Mouse (Mus musculus) liver, embryonic 14.5 days (tissue): ENCODE results near the gene Reep6. TPM values are rescaled to one million over a fixed set of nuclear protein-coding genes. Genes with fewer than 3 reads are reported as not detected.

Source experiments
- ATAC-seq: fragments of 200-750 bp; cut with Nextera tagmentation; 2 replicates; pipeline ENCODE4 v1.8.0; 2017; ENCODE audit warnings: moderate number of reproducible peaks, mild to moderate bottlenecking, moderate library complexity; ENCODE audit not compliant: insufficient read depth
- DNase-seq, 3 experiments: peaks; one replicate each; pipeline ENCODE4 v3.0.0-alpha.2; 2012 to 2013; ENCODE audit warnings: low read depth in 3 of 3, low spot score in 3 of 3
- H3K27ac ChIP-seq: fragments of 300-500 bp; sonication (generic); 2 replicates; pipeline ENCODE4 v1.5.1; 2014; ENCODE audit warnings: moderate library complexity, mild to moderate bottlenecking, control low read depth, inconsistent platforms
- H3K27me3 ChIP-seq: fragments of 300-500 bp; sonication (generic); 2 replicates; pipeline ENCODE4 v1.6.1; 2014; ENCODE audit warnings: mild to moderate bottlenecking, low read length, moderate library complexity; ENCODE audit not compliant: control insufficient read depth, insufficient read depth
- H3K36me3 ChIP-seq: fragments of 300-500 bp; sonication (generic); replicated peaks from 2 replicates; pipeline ENCODE4 v1.6.1; 2014; ENCODE audit warnings: low read depth; ENCODE audit not compliant: control insufficient read depth, insufficient read depth
- H3K4me1 ChIP-seq, 2 experiments: fragments of 200-500 bp in 1 of 2; fragments of 300-500 bp in 1 of 2; sonication (generic) in 1 of 2; replicated peaks; 2 replicates each; pipeline ENCODE4 v1.6.1; 2012 to 2014; ENCODE audit warnings: antibody characterized with exemption in 1 of 2, inconsistent platforms in 1 of 2, low read length in 1 of 2; ENCODE audit not compliant: control insufficient read depth in 2 of 2, insufficient read depth in 2 of 2
- H3K4me2 ChIP-seq: fragments of 300-500 bp; sonication (generic); 2 replicates; pipeline ENCODE4 v1.6.1; 2014; ENCODE audit warnings: low read depth, mild to moderate bottlenecking, control low read depth, moderate library complexity
- H3K4me3 ChIP-seq, 2 experiments: fragments of 200-500 bp in 1 of 2; fragments of 300-500 bp in 1 of 2; sonication (generic) in 1 of 2; 2 replicates each; pipeline ENCODE4 v1.5.1; 2012 to 2014; ENCODE audit warnings: low read depth in 2 of 2, low read length in 2 of 2, mild to moderate bottlenecking in 2 of 2, control low read depth in 1 of 2, inconsistent platforms in 1 of 2, moderate library complexity in 1 of 2; ENCODE audit not compliant: insufficient read depth in 1 of 2
- H3K9ac ChIP-seq: fragments of 300-500 bp; sonication (generic); replicated peaks from 2 replicates; pipeline ENCODE4 v1.6.1; 2014; ENCODE audit warnings: mild to moderate bottlenecking, control low read depth, moderate library complexity
- H3K9me3 ChIP-seq: fragments of 300-500 bp; sonication (generic); 2 replicates; pipeline ENCODE4 v1.6.1; 2016; ENCODE audit warnings: low read length, mixed read lengths; ENCODE audit not compliant: control insufficient read depth
- CTCF ChIP-seq: IDR thresholded peaks from 2 replicates; pipeline ENCODE4 v1.5.1; 2016; ENCODE audit warnings: antibody characterized with exemption, low read depth, control low read depth
- EP300 ChIP-seq: IDR thresholded peaks from 2 replicates; pipeline ENCODE4 v1.6.1; 2016; ENCODE audit warnings: antibody characterized with exemption, low read depth
- WGBS: fragments of 180-500 bp; shearing (Covaris S2); extraction: QIAGEN DNeasy Blood & Tissue Kit; methylation state at CpG from one replicate; pipeline ENCODE4 v1.1.7; 2014; ENCODE audit not compliant: insufficient replicate concordance; 5-methylcytosine and 5-hydroxymethylcytosine counted together
- polyA plus RNA-seq, 2 experiments: library from polyadenylated mRNA; depleted of rRNA in 1 of 2; stranded (reverse) in 1 of 2; unstranded in 1 of 2; fragments of >200 nt; fragmentation: Nextera tagmentation in 1 of 2; extraction: Ambion mirVana in 1 of 2; gene quantifications; 2 replicates each; pipeline versions ENCODE4 v1.2.1 to v1.2.3; 2012 to 2014

Gene Reep6
- polyA plus RNA-seq, 2 experiments: 23.6 to 55.3 TPM

DNA sequence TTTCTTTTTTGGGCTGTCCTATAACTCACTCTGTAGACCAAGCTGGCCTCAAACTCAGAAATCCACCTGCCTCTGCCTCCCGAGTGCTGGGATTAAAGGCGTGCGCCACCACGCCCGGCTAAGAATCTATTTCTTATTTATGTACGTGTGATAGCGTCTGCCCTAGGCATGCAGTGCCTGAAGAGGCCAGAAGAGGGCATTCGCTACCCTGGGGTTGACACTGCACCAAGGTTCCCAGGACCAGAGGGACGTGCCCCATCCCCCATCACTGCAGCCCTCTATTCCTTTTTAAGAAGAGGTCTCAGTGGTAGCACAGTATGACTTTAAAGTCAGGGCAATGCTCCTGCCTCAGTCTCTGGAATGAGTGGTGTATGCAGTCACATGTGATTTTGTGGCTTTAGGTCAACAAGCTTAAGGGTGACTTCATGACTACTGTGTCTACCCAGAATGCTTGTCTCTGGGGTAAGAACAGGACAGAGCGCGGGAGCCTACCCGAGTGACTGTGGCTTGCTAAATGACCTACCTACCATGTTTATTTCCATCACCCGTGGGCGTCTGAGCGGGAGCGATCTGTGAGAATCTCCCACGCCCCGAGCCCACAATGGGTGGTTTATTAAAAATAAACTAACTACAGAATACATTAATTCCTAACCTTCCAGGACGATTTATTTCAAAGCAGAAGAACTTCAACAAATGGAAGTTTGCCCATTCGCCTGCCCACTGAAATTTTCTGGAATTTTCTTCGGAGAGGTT is 40.4 kb downstream of the Reep6 start:
- 66% methylated on average over 21 of the region's 21 CpGs for WGBS
- H3K27me3 ChIP-seq: no peaks in the 10 kb centered on the region; the same call in 1 of the 2 replicates
- 0 out of 4 replicates have a peak, but pooled peaks cover 0 to 2% of the 10 kb centered on the region in 2 experiments for H3K4me1 ChIP-seq
- no peak for TF ChIP-seq EP300
- TF ChIP-seq CTCF: peak; percentile 73
- no peak overlapping the region for H3K4me3 ChIP-seq
- H3K9ac ChIP-seq: no peak overlapping the region
- no peak overlapping the region for H3K4me2 ChIP-seq
- no peaks in the 10 kb centered on the region for H3K9me3 ChIP-seq
- ATAC-seq (no peak; the same call in 1 of the 2 replicates), DNase-seq (no peak)
- H3K27ac ChIP-seq: no peak overlapping the region
- no peaks in the 10 kb centered on the region for H3K36me3 ChIP-seq

DNA sequence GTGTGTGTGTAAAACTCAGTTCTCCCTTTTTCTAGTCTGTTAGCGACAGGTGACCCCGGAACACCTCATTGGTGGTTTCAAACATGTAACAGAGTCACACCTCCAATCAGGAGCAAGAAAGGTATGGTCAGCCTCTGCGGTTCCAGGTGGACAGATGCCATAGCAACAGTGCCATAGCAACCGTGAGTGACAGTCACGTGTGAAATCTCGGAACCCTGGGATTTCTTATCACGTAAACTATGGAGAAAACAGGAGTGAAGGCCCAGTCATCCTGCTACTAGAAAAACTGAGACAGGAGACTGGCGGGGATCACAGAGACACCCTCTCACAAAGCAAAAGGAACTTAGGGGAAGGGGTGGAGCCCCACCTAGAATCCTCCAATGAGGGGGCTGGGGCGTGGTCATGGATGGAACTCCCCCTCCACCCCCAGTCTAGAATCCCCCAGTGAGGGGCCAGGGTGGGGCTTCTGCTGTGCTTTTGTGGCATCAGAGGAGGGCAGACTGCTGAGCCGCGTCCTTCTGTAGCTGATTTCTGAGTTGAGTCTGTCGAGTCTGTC is 41.7 kb downstream of the Reep6 start:
- TF ChIP-seq EP300 (no peak), CTCF (no peak)
- Histone ChIP-seq H3K9me3 (no peaks in the 10 kb centered on the region), H3K4me2 (no peak overlapping the region), H3K36me3 (no peaks in the 10 kb centered on the region), H3K27me3 (no peaks in the 10 kb centered on the region; the same call in 1 of the 2 replicates), H3K27ac (no peak overlapping the region), H3K4me1 (0 out of 4 replicates have a peak, but pooled peaks cover 0 to 2% of the 10 kb centered on the region in 2 experiments), H3K4me3 (no peak overlapping the region), H3K9ac (no peak overlapping the region)
- WGBS: 6% methylated on average over 12 of the region's 12 CpGs
- no peak for DNase-seq
- no peak for ATAC-seq

DNA sequence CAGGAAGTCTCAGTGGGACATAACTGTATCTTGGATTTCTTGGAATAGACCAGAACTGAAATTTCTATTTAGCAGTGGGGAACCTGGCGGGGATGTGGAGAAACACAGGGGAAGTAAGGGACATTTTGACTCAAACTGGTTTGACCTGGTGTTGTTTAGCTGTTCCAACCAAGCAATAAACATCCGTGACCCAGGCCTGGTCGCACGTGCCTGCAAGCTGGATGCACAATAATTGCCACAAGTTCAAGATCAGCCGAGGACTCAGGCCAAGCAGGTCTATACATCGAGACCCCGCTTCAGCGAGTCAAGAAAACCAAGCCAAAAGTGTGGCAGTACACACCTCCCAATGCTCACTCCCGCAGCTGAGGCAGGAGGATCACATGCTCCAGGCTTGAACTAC is 42.2 kb downstream of the Reep6 start:
- H3K9me3 ChIP-seq: no peaks in the 10 kb centered on the region
- H3K27ac ChIP-seq: no peak overlapping the region
- TF ChIP-seq EP300 (no peak), CTCF (no peak)
- ATAC-seq (no peak), DNase-seq (no peak)
- H3K4me1 ChIP-seq: 0 out of 4 replicates have a peak, but pooled peaks cover 0 to 2% of the 10 kb centered on the region in 2 experiments
- H3K27me3 ChIP-seq: no peaks in the 10 kb centered on the region; the same call in 1 of the 2 replicates
- 50% methylated on average over 9 of the region's 9 CpGs for WGBS
- no peak overlapping the region for H3K4me2 ChIP-seq
- H3K9ac ChIP-seq: no peak overlapping the region
- no peak overlapping the region for H3K4me3 ChIP-seq
- H3K36me3 ChIP-seq: no peaks in the 10 kb centered on the region

DNA sequence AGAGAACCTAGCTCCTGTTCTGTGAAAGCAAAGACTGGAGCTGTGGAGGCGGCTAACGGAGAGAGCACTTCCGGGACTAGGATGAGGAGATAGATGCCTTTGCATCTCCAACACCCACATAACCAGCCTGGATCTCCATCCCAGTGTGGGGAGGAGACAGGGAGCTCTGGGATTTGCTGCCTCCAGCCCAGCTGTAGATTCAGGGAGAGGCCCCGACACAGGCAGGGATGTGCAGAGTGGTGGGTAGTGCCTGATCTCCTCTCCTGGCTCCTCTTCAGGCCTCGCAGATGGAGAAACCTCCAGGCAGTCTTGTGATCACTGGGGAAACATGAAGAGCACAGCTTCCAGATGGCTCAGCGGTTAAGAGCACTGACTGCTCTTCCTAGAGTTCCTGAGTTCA is 43.0 kb downstream of the Reep6 start:
- Histone ChIP-seq H3K27me3 (no peaks in the 10 kb centered on the region; the same call in 1 of the 2 replicates), H3K36me3 (no peaks in the 10 kb centered on the region), H3K9me3 (no peaks in the 10 kb centered on the region), H3K9ac (no peak overlapping the region), H3K4me3 (no peak overlapping the region), H3K27ac (no peak overlapping the region), H3K4me2 (no peak overlapping the region), H3K4me1 (0 out of 4 replicates have a peak, but pooled peaks cover 0 to 2% of the 10 kb centered on the region in 2 experiments)
- 77% methylated on average over 6 of the region's 6 CpGs for WGBS
- DNase-seq (no peak), ATAC-seq (no peak)
- TF ChIP-seq EP300 (no peak), CTCF (no peak)

DNA sequence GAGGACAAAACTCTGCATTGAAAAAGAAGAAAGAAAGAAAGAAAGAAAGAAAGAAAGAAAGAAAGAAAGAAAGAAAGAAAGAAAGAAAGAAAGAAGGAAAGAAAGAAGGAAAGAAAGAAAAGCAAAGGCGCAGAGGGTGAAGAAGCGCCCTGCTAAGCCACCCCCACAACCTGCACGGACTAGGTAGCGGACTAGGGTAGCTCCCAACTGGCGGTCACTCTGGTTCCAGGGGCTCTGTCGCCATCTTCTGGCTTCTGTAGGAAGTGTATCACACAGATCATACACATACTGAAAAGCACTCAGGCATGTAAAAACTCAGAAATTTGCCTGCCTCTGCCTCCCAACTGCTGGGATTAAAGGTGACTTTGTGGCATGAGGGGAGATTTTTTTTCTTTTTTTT is 44.3 kb downstream of the Reep6 start:
- Histone ChIP-seq H3K9ac (no peak overlapping the region), H3K27me3 (no peaks in the 10 kb centered on the region; the same call in 1 of the 2 replicates), H3K27ac (no peak overlapping the region), H3K36me3 (no peaks in the 10 kb centered on the region), H3K4me3 (no peak overlapping the region), H3K4me1 (0 out of 4 replicates have a peak, but pooled peaks cover 0 to 2% of the 10 kb centered on the region in 2 experiments), H3K4me2 (no peak overlapping the region), H3K9me3 (no peaks in the 10 kb centered on the region)
- peak; percentile 55 to 59 (median 56) for DNase-seq
- TF ChIP-seq EP300 (no peak), CTCF (peak; percentile 87)
- 18% methylated on average over 6 of the region's 6 CpGs for WGBS
- peak; percentile 54 for ATAC-seq
